Mouse (Mus musculus) intestine, postnatal 0 days (tissue): ENCODE data around the gene Snapc3. TPM values are rescaled to one million over a fixed set of nuclear protein-coding genes. Genes with fewer than 3 reads are reported as not detected.
"Not testable (repeated sequence)": the region's sequence is repeated elsewhere in the genome, so short reads cannot be mapped to it uniquely, and the experiment has no call there.

Source experiments
- ATAC-seq: fragments of 200-750 bp; cut with Nextera tagmentation; 2 replicates; pipeline ENCODE4 v1.8.0; 2017; ENCODE audit warnings: mild to moderate bottlenecking, moderate TSS enrichment, moderate library complexity
- H3K27ac ChIP-seq: fragments of 300-500 bp; sonication (generic); 2 replicates; pipeline ENCODE4 v1.5.1; 2014; ENCODE audit warnings: mild to moderate bottlenecking, low read depth, low read length, moderate library complexity
- H3K27me3 ChIP-seq: fragments of 300-500 bp; sonication (generic); replicated peaks from 2 replicates; pipeline ENCODE4 v1.6.1; 2014; ENCODE audit warnings: low read length, mixed read lengths; ENCODE audit not compliant: control insufficient read depth, insufficient read depth
- H3K36me3 ChIP-seq: fragments of 300-500 bp; sonication (generic); 2 replicates; pipeline ENCODE4 v1.6.1; 2014; ENCODE audit warnings: mild to moderate bottlenecking, moderate library complexity; ENCODE audit not compliant: control insufficient read depth, insufficient read depth
- H3K4me1 ChIP-seq: fragments of 300-500 bp; sonication (generic); replicated peaks from 2 replicates; pipeline ENCODE4 v1.6.1; 2014; ENCODE audit warnings: antibody characterized with exemption, low read length, mixed read lengths; ENCODE audit not compliant: control insufficient read depth, insufficient read depth
- H3K4me2 ChIP-seq: fragments of 300-500 bp; sonication (generic); replicated peaks from 2 replicates; pipeline ENCODE4 v1.6.1; 2014; ENCODE audit warnings: low read depth, mild to moderate bottlenecking, moderate library complexity
- H3K4me3 ChIP-seq: fragments of 300-500 bp; sonication (generic); 2 replicates; pipeline ENCODE4 v1.5.1; 2014; ENCODE audit warnings: low read depth, low read length
- H3K9ac ChIP-seq: fragments of 300-500 bp; sonication (generic); 2 replicates; pipeline ENCODE4 v1.6.1; 2014; ENCODE audit warnings: mild to moderate bottlenecking, low read depth, low read length
- H3K9me3 ChIP-seq: fragments of 300-500 bp; sonication (generic); 2 replicates; pipeline ENCODE4 v1.6.1; 2016; ENCODE audit warnings: mixed run types; ENCODE audit not compliant: control insufficient read depth
- CTCF ChIP-seq: sonication (generic); IDR thresholded peaks from 2 replicates; pipeline ENCODE4 v1.5.1; 2016; ENCODE audit warnings: low read depth, mild to moderate bottlenecking, control low read depth, antibody characterized with exemption, moderate library complexity
- WGBS: fragments of 180-500 bp; shearing (Covaris S2); extraction: QIAGEN DNeasy Blood & Tissue Kit; methylation state at CpG from one replicate; pipeline ENCODE4 v1.1.7; 2014; 5-methylcytosine and 5-hydroxymethylcytosine counted together
- polyA plus RNA-seq: library from polyadenylated mRNA; unstranded; fragments of >200 nt; fragmentation: Nextera tagmentation; extraction: Ambion mirVana; gene quantifications from 2 replicates; pipeline ENCODE4 v1.2.1, GENCODE M21; 2015

Gene Snapc3
- polyA plus RNA-seq, 1 experiment from 2014 or later: 12.6 TPM

DNA sequence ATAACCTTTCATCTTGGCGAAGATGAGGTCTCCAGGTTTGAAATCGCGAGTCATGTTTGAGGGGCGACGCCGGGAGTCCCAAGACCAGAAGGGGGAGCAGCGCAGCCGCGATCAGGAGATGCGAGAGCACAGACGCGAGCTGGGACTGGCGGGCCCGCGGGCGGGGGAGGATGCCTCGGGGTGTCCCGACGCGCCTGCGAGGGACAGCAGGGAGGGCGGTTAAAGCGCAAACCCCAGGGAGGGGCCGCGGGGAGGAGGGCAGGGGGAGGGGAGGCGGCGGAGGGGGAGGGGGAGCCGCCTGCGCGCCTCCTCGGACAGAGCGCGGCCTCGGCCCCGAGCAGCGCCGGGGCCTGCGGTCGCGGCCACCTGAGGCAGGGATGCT, 68.2 kb downstream of the Snapc3 start:
- H3K9me3 ChIP-seq: no peaks in the 10 kb centered on the region
- 0% methylated on average over 19 of the region's 40 CpGs for WGBS
- ATAC-seq: peak; percentile 54
- peaks cover 3% of the 10 kb centered on the region; the same call in 1 of the 2 replicates for H3K36me3 ChIP-seq
- 0 out of 2 replicates have a peak, but pooled peaks cover 3% of the 10 kb centered on the region for H3K4me1 ChIP-seq
- H3K4me3 ChIP-seq: peak overlapping the region; percentile 91
- H3K9ac ChIP-seq: peak overlapping the region; percentile 71
- H3K27me3 ChIP-seq: no peaks in the 10 kb centered on the region
- peak overlapping the region; percentile 87 for H3K27ac ChIP-seq
- peak overlapping the region; percentile 78 for H3K4me2 ChIP-seq
- peak; percentile 82 for TF ChIP-seq CTCF

DNA sequence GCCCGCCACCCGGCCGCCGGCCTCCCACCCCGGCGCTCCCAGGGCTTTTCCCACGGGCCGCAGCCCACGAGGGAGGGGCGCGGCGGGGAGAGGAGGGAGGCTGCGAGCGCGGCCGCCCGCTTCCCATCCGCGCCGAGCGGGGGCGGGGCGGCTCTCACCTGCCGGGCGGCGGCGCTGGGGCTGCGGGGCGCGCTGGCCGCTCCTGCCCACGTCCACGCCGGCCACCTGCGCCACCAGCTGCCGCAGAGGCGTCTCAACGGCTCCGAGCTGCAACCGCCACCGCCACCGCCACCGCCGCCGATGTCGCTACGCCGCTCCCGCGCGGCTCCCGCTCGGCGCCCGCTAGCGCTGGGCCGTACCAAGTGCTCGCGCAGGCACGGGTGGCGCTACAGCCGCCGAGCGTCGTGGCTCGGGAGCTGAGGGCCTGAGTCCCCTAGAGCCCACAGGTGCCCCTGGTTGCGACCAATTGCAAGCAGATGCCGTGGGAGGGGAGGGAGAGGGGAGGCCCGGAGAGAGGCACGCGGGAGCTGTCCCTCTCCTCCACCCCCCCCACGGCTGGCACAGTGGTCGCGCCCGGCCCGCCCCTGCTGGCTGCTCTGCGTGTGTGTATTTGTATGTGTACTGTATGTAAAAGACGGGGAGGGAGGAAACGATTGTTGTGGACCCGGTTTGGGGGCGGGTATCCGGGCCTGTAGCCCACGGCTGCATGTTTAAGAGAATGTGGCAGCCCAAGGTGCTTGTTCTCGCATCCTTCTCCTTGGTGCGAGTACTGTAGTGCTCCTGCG, 68.8 kb downstream of the Snapc3 start, which contains the start of gene Psip1:
Psip1 (minus strand) TSS at position 343 of the 785 bp plus-strand sequence.
- H3K27me3 ChIP-seq: no peaks in the 10 kb centered on the region
- peak; percentile 54 for TF ChIP-seq CTCF
- peak within 1 kb of the TSS; percentile 91 for H3K4me3 ChIP-seq
- peak within 1 kb of the TSS; percentile 87 for H3K27ac ChIP-seq
- no peaks in the 10 kb centered on the region; the same call in 1 of the 2 replicates for H3K36me3 ChIP-seq
- under 1% methylated on average over 68 of the region's 86 CpGs for WGBS
- H3K9me3 ChIP-seq: no peaks in the 10 kb centered on the region
- peak within 1 kb of the TSS; percentile 78 for H3K4me2 ChIP-seq
- 0 out of 2 replicates have a peak, but pooled peaks cover 3% of the 10 kb centered on the region for H3K4me1 ChIP-seq
- ATAC-seq: peak; percentile 94
- peak within 1 kb of the TSS; percentile 71 for H3K9ac ChIP-seq

DNA sequence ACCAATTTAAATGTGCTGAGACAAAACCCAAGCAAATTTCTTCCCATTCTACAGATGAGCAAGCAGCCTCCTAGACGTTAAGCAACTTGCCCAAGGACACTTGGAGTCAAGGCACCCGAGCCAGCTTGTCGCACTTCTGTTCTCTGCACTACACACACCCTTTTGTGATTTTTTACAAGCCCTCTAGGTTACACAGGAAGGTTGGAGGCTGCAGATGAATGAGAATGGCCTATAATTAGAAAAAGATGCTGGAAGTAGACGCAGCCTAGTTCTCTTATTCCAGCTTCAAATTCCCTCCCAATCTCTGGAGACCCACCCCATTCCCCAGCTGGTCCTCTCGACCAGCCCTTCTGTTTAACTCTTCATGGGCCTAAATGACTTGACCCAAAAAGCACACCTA, 71.6 kb downstream of the Snapc3 start:
- no peak overlapping the region for H3K27ac ChIP-seq
- H3K4me1 ChIP-seq: 0 out of 2 replicates have a peak, but pooled peaks cover 3% of the 10 kb centered on the region
- TF ChIP-seq CTCF: no peak
- no peak overlapping the region for H3K4me2 ChIP-seq
- no peak overlapping the region for H3K4me3 ChIP-seq
- no peak for ATAC-seq
- no peaks in the 10 kb centered on the region for H3K27me3 ChIP-seq
- no peaks in the 10 kb centered on the region for H3K9me3 ChIP-seq
- WGBS: 45% methylated on average over 5 of the region's 5 CpGs
- H3K36me3 ChIP-seq: no peaks in the 10 kb centered on the region; the same call in 1 of the 2 replicates
- no peak overlapping the region for H3K9ac ChIP-seq

DNA sequence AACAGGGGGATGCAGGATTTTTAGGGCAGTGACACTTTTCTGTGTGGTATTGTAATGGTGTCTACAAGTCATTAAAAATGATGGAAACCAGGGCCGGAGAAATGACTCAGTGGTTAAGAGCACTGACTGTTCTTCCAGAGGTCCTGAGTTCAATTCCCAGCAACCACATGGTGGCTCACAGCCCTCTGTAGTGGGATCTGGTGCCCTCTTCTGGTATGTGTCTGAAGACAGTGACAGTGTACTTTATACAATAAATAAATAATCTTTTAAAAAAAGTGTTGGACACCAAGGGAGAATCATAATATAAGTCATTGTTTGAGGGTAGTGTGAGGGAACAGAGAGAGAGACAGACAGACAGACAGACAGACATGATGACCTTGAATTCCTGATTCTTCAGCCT, 75.6 kb downstream of the Snapc3 start:
- H3K27me3 ChIP-seq: no peaks in the 10 kb centered on the region
- H3K4me1 ChIP-seq: no peaks in the 10 kb centered on the region
- H3K4me2 ChIP-seq: no peak overlapping the region
- ATAC-seq: no peak
- WGBS: 100% methylated on average over 1 of the region's 1 CpGs
- H3K36me3 ChIP-seq: no peaks in the 10 kb centered on the region
- H3K4me3 ChIP-seq: no peak overlapping the region
- H3K9me3 ChIP-seq: no peaks in the 10 kb centered on the region
- no peak overlapping the region for H3K27ac ChIP-seq
- TF ChIP-seq CTCF: 0 out of 2 replicates have a peak, but pooled peaks have one; percentile 14
- no peak overlapping the region for H3K9ac ChIP-seq

DNA sequence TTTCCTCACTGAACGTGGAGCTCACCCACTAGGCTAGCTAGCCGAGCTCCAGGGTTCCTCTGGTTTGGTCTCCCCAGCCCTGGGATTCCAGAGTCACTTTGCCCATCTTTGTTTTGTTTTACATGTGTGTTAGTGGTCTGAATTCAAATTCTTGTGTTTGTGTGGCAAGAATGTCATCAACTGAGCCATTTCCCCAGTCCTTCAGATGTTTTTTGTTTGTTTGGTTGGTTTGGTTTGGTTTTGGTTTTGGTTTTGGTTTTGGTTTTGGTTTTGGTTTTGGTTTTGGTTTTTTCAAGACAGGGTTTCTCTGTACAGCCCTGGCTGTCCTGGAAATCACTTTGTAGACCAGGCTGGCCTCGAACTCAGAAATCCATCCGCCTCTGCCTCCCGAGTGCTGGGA, 79.5 kb downstream of the Snapc3 start:
- H3K4me2 ChIP-seq, H3K36me3 ChIP-seq, H3K4me3 ChIP-seq, H3K27me3 ChIP-seq, H3K4me1 ChIP-seq, H3K9ac ChIP-seq, H3K9me3 ChIP-seq, H3K27ac ChIP-seq, ATAC-seq: not testable (repeated sequence)
- WGBS: 91% methylated on average over 5 of the region's 5 CpGs

DNA sequence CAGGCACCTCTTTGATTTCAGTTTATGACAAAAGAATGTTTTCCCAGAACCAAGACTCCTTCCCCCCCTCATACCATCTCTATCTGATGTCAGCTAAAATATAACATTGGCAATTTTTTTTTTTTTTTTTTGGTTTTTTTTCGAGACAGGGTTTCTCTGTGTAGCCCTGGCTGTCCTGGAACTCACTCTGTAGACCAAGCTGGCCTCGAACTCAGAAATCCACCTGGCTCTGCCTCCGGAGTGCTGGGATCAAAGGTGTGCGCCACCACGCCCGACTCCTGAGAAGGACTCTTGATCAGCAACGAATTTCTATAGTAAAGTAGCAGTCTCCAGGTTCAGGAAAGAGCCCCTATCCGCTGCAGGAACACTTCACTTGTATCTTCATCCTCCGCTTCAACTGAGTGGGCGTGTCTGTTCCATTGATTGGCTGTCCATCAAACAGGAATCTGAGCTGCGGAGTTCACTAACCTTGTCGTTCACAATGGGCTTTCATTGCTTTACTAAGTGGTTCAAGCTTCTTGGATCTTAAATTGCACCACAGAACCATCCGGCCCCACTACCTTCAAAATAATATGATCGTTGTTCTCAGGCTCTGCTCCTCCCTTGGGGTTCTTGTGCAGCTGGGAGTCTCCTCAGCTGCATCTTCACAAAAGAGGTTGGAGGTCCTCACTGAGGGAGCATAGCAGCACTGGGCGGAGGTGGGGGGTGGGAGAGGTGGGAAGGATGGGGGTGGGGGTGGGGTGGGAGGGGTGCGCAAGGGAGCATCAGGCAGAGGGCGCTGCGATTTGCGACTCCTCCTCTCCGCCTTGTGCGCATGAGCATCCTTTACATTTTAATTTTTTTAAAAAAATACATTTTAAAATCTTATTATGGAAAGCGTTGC, 82.9 kb downstream of the Snapc3 start:
- Histone ChIP-seq H3K36me3 (no peaks in the 10 kb centered on the region), H3K4me3 (no peak overlapping the region), H3K27me3 (no peaks in the 10 kb centered on the region), H3K4me1 (no peaks in the 10 kb centered on the region), H3K4me2 (peak overlapping the region; percentile 25), H3K27ac (no peak overlapping the region), H3K9me3 (no peaks in the 10 kb centered on the region), H3K9ac (no peak overlapping the region)
- no peak for ATAC-seq
- 12% methylated on average over 22 of the region's 22 CpGs for WGBS
- no peak for TF ChIP-seq CTCF
